Mouse (Mus musculus) thymus, postnatal 36 days (tissue): ENCODE data around the gene Them7.
A peak's percentile ranks its signal among the peaks of the same experiment; 100 is the strongest.

Source experiments
- DNase-seq, 2 experiments: peaks; one replicate each; pipeline ENCODE4 v3.0.0; 2022; ENCODE audit warnings: mixed read lengths in 2 of 2

Them7 gene

DNA sequence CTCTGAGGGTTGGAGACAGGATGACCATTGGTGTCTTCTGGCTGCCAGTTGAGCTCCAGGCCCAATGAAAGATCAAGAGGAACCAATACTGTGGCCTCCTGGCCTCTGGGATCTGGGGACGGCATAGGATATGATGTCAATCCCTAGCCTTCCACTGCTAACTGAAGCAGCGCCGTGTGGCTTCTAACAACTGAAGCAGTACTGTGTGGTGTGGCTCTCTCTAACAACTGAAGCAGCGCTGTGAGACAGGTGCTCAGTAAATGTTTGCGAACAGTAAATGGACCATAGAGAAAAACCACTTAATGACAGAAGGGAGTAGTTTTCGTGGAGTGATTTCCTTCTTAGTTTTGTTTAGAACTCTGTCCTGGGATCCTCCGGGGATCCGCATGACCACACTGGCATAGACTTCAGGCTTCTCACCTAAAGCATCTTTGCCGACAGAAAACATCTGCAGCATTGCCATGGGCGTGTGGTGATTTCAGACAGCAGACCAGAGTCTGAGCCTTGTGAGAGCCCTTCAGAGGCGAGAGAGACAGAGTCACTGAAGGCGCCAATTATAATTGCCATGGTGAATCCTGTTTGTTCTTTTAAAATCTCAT lies 194.6 kb downstream of the Them7 start:
- no peak for DNase-seq

DNA sequence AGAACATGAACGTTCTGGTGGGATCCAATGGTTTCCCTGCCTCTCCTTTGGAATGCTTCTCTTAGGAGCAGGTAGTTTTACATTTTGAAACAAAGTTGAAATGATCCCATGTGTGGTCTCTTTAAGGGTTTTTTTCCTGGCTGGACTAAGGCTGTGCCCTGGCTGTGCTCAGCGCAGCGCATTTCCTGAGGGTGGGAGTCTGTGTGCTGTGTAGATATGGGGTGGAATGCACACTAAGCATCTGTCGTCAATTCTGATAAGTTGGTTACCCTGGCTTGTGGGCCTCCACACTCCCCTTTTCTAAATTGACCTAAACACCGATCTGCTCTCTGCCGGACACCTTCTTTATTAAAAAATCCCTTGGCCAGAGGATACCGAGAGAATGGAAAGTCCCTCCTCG lies 203.3 kb downstream of the Them7 start:
- DNase-seq: no peak

GRCm38 (mm10) chr2:105428029-105428428 lies 203.9 kb downstream of the Them7 start:
- peak; percentile 30 to 46 for DNase-seq

GRCm38 (mm10) chr2:105428467-105428866 lies 204.3 kb downstream of the Them7 start:
- no peak for DNase-seq
